Mouse (Mus musculus) liver, postnatal 0 days (tissue): ENCODE measurements at regions not wholly inside any gene's neighbourhood (a gene's known extent, or its start where the extent isn't known, plus 50 kb on each side); places are given as distances from the start of the nearest gene placed in this dataset.

Experiments
- ATAC-seq: fragments of 200-750 bp; cut with Nextera tagmentation; 2 replicates; pipeline ENCODE4 v1.8.0; 2017; ENCODE audit warnings: mild to moderate bottlenecking, moderate library complexity
- DNase-seq: peaks from one replicate; pipeline ENCODE4 v3.0.0-alpha.2; 2016
- H3K27ac ChIP-seq: fragments of 300-500 bp; sonication (generic); 2 replicates; pipeline ENCODE4 v1.5.1; 2014; ENCODE audit warnings: antibody characterized with exemption, moderate library complexity, mild to moderate bottlenecking, low read depth
- H3K27me3 ChIP-seq: fragments of 300-500 bp; sonication (generic); 2 replicates; pipeline ENCODE4 v1.6.1; 2014; ENCODE audit warnings: low read length, control low read depth, mixed read lengths; ENCODE audit not compliant: insufficient read depth
- H3K36me3 ChIP-seq: fragments of 300-500 bp; sonication (generic); replicated peaks from 2 replicates; pipeline ENCODE4 v1.6.1; 2014; ENCODE audit warnings: mild to moderate bottlenecking, control low read depth, low read length, moderate library complexity, mixed read lengths; ENCODE audit not compliant: insufficient read depth
- H3K4me1 ChIP-seq: fragments of 300-500 bp; sonication (generic); 2 replicates; pipeline ENCODE4 v1.6.1; 2014; ENCODE audit warnings: antibody characterized with exemption, mild to moderate bottlenecking, control low read depth; ENCODE audit not compliant: insufficient read depth
- H3K4me2 ChIP-seq: fragments of 300-500 bp; sonication (generic); 2 replicates; pipeline ENCODE4 v1.6.1; 2014; ENCODE audit warnings: low read depth, mild to moderate bottlenecking, low read length, moderate library complexity, mixed read lengths
- H3K4me3 ChIP-seq: fragments of 300-500 bp; sonication (generic); 2 replicates; pipeline ENCODE4 v1.5.1; 2014; ENCODE audit warnings: low read depth, low read length
- H3K9ac ChIP-seq: fragments of 300-500 bp; sonication (generic); replicated peaks from 2 replicates; pipeline ENCODE4 v1.6.1; 2014; ENCODE audit warnings: mild to moderate bottlenecking, moderate library complexity
- H3K9me3 ChIP-seq: fragments of 300-500 bp; sonication (generic); 2 replicates; pipeline ENCODE4 v1.6.1; 2016; ENCODE audit warnings: mild to moderate bottlenecking, control low read depth, low read length, mixed read lengths
- CTCF ChIP-seq: sonication (generic); IDR thresholded peaks from 2 replicates; pipeline ENCODE4 v1.5.1; 2016; ENCODE audit warnings: antibody characterized with exemption, low read depth
- EP300 ChIP-seq: IDR thresholded peaks from 2 replicates; pipeline ENCODE4 v1.6.1; 2016; ENCODE audit warnings: antibody characterized with exemption, low read depth, mild to moderate bottlenecking
- WGBS: fragments of 180-500 bp; shearing (Covaris S2); extraction: QIAGEN DNeasy Blood & Tissue Kit; methylation state at CpG from one replicate; pipeline ENCODE4 v1.1.7; 2014; ENCODE audit not compliant: insufficient replicate concordance; 5-methylcytosine and 5-hydroxymethylcytosine counted together

DNA sequence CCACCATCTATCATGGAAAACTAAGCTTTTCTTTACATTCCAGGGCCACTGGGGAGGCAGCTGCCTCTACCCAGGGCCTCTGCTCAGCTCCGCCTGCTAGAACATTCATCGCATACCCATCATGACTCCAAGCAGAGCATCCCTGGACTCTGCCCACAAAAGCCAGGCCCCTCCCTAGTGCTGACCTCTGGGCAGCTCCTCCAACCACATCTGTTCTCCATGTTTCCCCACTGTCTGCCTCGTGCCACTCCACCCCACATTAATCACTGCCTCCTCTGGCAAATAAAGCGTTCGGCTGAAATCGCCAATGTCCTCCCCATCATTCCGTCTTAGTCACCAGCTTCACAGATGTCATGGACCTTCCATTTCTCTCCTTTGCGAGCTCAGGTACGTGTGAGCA lies 96.2 kb upstream of the Cops8 start:
- no peaks in the 10 kb centered on the region for H3K36me3 ChIP-seq
- H3K9ac ChIP-seq = no peak overlapping the region
- no peak overlapping the region for H3K27ac ChIP-seq
- TF ChIP-seq CTCF = no peak
- no peak for TF ChIP-seq EP300
- H3K4me1 ChIP-seq = no peaks in the 10 kb centered on the region
- WGBS = 81% methylated on average over 9 of the region's 9 CpGs
- no peaks in the 10 kb centered on the region for H3K9me3 ChIP-seq
- DNase-seq = no peak
- no peak overlapping the region for H3K4me3 ChIP-seq
- ATAC-seq = no peak
- no peaks in the 10 kb centered on the region for H3K27me3 ChIP-seq
- H3K4me2 ChIP-seq = no peak overlapping the region

DNA sequence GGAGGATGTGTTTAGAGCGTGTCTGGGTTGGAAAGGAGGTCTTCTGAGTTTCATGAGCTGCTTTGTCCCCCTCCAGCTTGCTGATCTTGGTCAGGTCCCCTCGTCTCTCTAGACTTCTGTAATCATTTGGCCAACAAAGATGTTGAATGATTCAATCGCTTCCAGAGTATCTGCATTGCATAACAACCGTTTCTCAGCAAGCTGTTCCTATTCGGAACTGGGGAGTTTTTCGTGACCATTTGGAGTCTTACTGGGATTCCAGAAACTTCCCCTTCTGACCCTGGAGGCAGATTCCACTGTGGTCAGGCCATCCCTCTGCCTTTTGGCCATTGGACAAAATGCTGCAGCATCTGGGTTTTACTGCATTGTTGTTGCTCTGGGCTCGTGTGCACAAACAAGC lies 93.4 kb upstream of the Cops8 start:
- Histone ChIP-seq H3K4me3 (no peak overlapping the region), H3K36me3 (no peaks in the 10 kb centered on the region), H3K4me2 (no peak overlapping the region), H3K27me3 (no peaks in the 10 kb centered on the region), H3K9me3 (no peaks in the 10 kb centered on the region), H3K9ac (no peak overlapping the region), H3K4me1 (no peaks in the 10 kb centered on the region), H3K27ac (no peak overlapping the region)
- TF ChIP-seq CTCF = no peak
- WGBS = 64% methylated on average over 7 of the region's 7 CpGs
- ATAC-seq = no peak
- DNase-seq = no peak

DNA sequence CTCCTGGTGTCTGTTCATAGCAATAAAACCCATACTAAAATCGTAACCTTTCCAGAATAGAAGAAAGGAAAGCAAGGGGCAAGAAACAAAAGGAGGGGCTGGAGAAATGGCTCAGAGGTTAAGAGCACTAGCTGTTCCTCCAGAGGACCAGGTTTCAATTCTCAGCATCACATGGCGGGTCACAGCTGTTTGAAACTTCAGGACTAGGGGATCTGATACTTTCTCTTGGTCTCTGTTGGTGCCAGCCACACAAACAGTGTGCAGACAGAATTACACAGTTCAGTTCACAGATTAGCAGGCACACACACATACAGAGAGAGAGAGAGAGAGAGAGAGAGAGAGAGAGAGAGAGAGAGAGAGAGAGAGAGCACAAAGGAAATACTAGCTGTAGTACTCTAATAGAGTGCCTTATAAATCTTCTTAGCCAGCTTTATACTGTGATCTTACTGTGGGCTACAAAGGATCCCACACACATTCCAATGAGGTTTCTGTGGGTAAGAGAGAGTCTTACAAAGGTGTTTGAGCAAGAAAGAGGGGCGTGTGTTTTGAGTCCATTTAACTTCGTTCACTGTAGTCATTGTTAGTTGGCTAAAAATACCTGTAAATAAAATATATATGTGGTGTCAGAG lies 89.2 kb upstream of the Cops8 start:
- DNase-seq (no peak), ATAC-seq (no peak)
- Histone ChIP-seq H3K27me3 (no peaks in the 10 kb centered on the region), H3K27ac (no peak overlapping the region), H3K4me3 (no peak overlapping the region), H3K36me3 (no peaks in the 10 kb centered on the region), H3K4me2 (no peak overlapping the region), H3K4me1 (no peaks in the 10 kb centered on the region), H3K9me3 (no peaks in the 10 kb centered on the region), H3K9ac (no peak overlapping the region)
- WGBS = 66% methylated on average over 4 of the region's 4 CpGs
- no peak for TF ChIP-seq CTCF
- no peak for TF ChIP-seq EP300

- H3K9ac ChIP-seq = no peak overlapping the region
- no peak for ATAC-seq
- TF ChIP-seq CTCF (no peak), EP300 (no peak)
- H3K27ac ChIP-seq = no peak overlapping the region
- H3K27me3 ChIP-seq = no peaks in the 10 kb centered on the region
- no peak for DNase-seq
- no peak overlapping the region for H3K4me2 ChIP-seq
- no peak overlapping the region for H3K4me3 ChIP-seq
- H3K36me3 ChIP-seq = no peaks in the 10 kb centered on the region
- no peaks in the 10 kb centered on the region for H3K4me1 ChIP-seq
- 85% methylated on average over 7 of the region's 7 CpGs for WGBS
- no peaks in the 10 kb centered on the region for H3K9me3 ChIP-seq
These were observed 88.6 kb upstream of the Cops8 start for GRCm38 (mm10) chr1:90514176-90514575.

DNA sequence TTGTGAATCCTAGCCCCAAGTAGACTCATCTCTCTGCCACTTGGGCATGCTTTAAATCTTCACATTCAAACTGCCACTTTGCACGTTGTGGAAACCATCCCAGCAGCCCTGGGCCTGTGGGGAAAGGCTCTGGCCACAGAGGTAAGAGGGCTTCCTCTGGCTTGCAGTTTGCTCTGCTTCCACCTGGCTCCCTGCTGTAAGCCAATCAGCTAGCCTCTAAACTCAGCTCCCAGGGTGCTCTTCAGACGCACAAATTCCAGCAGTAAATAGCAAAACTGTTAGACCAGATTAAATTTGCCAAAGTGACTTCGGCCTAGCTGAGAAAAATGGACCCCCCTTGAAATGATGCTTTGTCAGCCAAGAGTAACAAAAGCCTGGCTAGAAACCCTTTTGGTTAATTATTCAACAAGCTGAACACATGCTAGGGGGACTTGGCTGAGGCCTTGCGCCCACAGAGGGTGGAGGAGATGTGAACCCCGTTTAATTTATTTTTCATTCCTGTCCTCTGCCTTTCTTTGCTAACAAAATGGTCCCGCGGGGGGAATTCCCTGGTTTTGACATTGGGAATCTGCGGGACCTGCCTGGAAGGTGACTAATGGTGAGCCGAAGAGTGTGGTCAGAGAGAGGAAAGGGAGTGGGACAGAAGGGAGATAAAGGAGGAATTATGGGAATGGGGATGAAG lies 84.1 kb upstream of the Cops8 start:
- 62% methylated on average over 9 of the region's 9 CpGs for WGBS
- no peaks in the 10 kb centered on the region for H3K4me1 ChIP-seq
- no peak overlapping the region for H3K4me2 ChIP-seq
- H3K4me3 ChIP-seq = no peak overlapping the region
- ATAC-seq = no peak
- no peaks in the 10 kb centered on the region for H3K27me3 ChIP-seq
- H3K27ac ChIP-seq = no peak overlapping the region
- no peaks in the 10 kb centered on the region for H3K36me3 ChIP-seq
- DNase-seq = no peak
- TF ChIP-seq CTCF = no peak
- TF ChIP-seq EP300 = no peak
- no peaks in the 10 kb centered on the region for H3K9me3 ChIP-seq
- H3K9ac ChIP-seq = no peak overlapping the region

DNA sequence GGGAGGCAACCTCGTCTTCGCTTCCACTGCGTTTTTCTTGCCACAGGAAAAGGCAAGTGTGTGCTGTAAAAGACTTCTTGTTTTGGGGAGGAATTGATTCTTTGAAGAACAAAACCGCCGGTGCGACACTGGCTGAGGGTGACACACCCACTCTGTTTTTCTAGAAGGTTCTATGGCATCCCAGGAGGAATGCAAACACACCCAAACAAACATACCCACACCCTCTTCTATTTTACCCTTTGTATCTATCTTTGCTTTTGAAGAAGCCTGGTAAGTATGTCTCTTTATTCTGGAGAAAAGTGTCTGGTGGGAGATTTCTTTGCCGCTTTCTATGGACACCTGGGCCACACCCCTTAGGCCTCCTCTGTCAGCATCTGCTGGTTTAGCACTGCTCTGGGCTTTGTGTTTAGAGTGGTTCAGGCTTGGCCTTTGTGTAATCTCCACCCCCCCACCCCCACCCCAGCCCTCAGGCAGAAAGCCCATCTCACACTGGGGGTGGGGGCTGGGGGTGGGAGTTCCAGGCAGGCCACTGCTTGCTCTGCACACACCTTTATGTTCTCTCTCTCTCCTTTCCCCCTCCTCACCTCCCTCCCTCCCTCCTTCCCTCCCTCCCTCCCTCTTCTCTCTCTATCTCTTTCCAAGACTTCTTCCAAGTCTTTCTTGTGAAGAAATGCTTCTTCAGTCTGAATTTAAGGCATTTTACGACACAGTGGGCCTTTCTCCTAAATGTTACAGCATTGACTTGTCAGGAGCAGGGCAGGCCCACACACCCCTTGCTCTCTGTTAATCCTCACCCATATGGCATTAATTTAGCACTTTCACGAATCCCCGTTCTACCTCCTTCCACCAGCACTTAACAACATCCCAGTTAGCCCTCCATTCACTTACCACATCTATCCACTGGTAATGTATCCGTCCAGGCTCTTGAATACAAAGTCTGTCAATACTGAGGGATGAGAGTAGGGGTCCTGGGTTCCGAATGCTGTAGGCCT lies 83.2 kb upstream of the Cops8 start:
- Histone ChIP-seq H3K9me3 (no peaks in the 10 kb centered on the region), H3K36me3 (no peaks in the 10 kb centered on the region), H3K9ac (no peak overlapping the region), H3K27ac (no peak overlapping the region), H3K4me2 (no peak overlapping the region), H3K4me1 (no peaks in the 10 kb centered on the region), H3K4me3 (no peak overlapping the region), H3K27me3 (no peaks in the 10 kb centered on the region)
- TF ChIP-seq CTCF = no peak
- TF ChIP-seq EP300 = no peak
- ATAC-seq = no peak
- 63% methylated on average over 12 of the region's 12 CpGs for WGBS
- no peak for DNase-seq
